Mouse (Mus musculus) heart, adult 8-10 months (tissue): ENCODE measurements at regions not wholly inside any gene's neighbourhood (a gene's known extent, or its start where the extent isn't known, plus 50 kb on each side); places are given as distances from the start of the nearest gene placed in this dataset.

ENCODE experiments used
- DNase-seq: peaks from one replicate; pipeline ENCODE4 v3.0.0; 2022; ENCODE audit warnings: low spot score

DNA sequence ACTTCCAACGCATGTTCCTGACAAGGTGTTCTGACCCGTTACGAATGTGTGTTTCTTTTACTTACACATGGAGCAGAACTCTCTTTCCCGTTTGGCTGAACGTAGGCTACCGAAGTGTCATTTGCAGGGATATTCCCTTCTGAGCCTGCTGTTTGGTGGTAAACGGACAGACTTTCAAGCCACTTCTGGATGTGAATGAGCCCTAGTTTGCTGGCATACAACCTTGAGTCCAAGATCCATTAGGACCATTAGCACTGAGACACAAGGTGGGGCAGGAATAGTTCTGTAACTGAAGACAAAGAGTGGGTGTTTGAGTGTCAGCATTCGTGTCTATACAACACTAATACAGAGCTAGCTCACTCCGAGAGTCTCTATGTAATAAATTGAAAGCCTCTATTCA, 113.3 kb upstream of the Rmdn2 start:
- no peak for DNase-seq

GRCm38 (mm10) chr17:79501031-79501474, 110.6 kb upstream of the Rmdn2 start:
- DNase-seq = no peak

- no peak for DNase-seq
Observed at GRCm38 (mm10) chr17:79501926-79502325, 109.7 kb upstream of the Rmdn2 start.

GRCm38 (mm10) chr17:79503037-79503436, 108.6 kb upstream of the Rmdn2 start:
- no peak for DNase-seq

DNA sequence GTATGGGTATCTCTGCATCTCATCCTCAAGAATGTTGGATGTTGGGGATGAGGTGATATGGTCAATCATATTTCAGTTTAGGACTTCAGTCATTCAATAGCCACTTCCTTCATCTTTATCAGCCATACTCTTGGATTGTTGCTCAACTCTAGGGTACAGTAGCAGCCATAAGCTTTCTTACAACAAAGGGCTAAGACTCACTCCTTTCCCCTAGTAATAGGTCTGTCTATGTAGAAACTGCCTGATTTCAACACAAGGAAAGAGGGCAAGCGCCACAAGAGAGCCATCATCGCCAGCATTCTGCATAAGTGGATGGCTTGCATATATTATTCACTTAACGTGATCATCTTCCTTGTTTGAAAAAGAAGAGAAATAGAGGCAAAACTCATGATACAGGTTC, 107.5 kb upstream of the Rmdn2 start:
- DNase-seq = no peak

- no peak for DNase-seq
Observed at GRCm38 (mm10) chr17:79505565-79505964, 106.1 kb upstream of the Rmdn2 start.

DNA sequence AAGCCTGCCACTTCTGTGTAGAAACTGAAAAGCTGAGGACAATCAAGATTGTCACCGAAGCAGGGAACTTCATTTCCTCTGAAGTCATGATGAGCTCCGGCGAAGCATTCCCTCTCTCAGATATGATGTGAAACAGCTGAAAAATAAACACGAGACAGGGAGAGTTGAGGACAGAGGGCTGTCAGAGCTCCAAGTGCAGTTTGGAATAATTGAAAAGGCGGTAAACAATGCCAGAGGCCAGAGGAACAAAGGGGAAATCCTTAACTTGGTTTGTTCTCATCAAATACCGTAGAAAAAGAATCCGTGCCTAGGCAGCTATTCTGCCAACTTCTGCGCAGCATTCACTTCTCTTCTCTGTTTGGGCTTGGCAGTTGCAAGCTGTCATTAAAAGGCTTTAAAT, 102.4 kb upstream of the Rmdn2 start:
- DNase-seq = peak; percentile 18

DNA sequence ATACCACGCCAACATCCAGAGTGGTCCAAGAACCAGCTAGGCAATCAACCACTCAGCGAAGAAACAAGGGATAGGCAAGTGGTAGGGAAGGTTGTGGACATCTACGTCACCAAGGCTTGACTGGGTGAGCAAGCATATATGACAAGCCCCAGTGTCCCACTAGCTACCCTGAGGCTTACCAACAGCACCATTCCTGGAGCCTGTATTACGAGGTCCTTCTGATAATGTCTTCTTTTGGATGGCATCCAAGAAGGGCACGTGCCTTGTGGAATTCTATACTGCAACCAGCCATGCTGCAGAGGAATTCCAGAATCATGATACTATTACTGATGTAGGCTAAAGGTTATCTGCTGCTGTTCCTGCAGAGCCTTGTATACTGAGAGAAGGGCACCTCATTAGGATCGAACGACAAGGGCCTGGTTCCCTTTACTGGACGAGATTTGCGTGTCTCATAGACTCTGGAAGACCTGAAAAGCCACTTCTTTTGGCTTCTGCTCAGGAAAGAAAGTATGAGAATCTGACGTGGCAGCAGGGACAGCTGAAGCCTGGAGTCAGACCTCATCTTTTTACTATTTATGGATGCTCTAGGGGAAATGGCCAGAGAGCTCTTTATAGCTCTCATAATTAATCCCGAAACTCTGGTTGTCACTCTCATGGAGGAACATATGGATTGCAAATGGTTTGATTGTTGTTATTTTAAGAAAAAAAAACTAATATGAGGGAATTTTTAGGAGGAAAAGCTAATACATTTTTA, 101.5 kb upstream of the Rmdn2 start:
- no peak for DNase-seq

DNA sequence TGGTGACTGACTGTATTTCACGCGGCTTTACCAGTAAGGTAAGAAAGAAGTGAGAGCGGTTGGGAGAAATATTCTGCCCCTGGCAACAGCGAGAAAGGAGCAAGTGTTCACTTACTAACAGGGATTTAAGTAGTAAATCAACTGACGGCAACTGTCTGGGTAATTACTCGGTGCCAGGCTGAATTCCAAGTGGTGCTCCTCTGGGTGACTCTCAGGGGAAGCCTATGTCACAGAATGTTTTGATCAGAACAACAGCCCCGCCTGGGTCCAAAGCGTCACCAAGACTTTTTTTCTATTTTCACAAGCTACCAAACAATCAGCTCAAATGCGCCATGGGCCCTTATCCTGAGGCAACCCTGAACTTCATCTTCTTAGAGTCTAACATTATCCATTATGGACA, 100.4 kb upstream of the Rmdn2 start:
- no peak for DNase-seq

DNA sequence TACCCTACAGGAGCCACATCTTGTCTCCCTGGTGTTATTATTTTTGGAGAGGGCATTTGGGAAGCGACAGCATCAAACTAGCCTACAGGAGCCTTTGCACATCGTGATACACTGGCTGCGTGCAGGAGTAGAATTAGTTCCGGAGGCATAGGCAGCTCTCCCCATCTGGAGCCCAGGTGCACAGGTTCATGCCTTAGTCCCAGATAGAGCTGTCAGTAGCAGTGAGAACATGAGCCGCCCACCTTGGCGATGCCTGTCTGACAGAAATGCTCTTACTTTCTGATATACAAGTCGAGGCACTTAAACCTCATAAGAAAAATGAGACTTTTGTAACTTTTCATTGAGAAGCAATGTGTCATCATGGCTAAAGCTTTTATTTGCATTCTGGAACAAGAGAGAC, 97.6 kb upstream of the Rmdn2 start:
- DNase-seq = no peak

DNA sequence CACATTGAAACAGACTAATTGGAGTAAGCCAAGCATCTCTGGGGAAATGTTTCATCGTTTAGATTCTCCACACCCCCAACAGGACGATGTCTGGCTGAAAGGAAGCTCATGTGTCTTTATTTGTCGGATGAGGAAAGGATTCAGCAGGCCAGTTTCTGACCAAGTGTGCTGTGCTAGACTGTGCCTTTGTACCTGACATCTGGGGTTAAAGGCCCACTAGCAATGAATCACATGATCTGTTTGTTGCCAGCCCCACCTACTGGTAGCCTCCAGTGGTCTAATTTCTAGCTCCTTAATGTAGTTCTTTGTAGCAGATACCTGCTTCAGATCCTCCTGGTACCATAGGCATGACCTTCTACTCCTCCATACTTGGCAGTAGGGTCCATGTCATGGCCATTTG, 93.5 kb upstream of the Rmdn2 start:
- peak; percentile 16 for DNase-seq

DNA sequence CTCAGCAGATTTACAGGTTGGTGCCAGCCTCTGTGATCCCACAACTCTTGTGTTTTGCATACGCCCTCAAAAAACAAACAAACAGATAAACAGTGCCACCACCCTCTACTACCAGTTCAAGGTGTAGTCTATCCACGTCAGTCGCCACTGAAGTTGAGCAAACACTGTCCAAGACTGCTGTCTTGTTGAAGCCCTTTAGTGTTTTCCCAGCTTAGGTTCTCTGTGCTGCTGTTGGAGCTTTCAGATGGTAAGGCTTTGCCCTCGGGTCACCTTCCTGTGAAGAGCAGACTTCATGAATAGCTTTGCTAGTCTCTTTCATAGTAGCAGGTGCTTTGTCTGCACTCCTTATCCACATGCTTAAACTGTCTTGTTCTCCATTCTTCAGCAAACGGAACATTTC, 93.0 kb upstream of the Rmdn2 start:
- DNase-seq = no peak

DNA sequence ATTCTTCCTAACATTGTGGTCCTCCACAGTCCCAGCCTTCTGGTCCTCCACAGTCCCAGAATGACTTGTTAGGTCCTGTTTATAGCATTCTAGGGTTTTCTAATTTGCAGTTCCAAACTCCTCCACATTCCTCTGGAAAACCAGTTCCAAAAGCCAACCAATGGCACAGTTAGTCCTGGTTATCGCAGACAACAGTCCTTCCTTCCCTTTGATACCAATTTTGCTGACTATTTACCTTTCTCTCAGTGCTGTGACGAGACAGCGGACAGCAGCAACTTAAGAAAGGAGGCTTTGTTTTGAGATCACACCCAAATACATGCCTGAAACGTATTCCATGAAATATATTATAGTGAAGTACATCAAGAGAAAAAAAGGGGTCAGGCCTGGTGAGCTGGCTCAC, 92.3 kb upstream of the Rmdn2 start:
- DNase-seq = no peak

DNA sequence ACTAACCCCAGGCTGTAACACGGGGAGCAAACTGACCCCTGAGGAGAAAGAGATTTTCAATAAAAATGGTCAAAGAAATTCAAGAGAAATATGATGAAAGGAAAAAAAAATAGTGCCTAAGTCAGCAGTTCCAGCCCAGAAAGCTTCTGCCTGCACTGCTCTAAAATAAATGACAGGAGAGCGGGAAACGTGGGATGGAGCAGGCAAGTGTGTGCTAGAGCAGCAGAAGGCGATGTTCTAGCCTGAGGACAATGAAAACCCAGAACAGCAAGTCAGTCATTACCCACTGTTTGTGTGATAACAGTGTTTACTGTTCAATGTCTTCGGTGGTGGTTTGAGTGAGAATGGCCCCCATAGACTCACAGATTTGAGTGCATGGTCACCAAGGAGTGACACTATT, 91.4 kb upstream of the Rmdn2 start:
- DNase-seq = no peak

DNA sequence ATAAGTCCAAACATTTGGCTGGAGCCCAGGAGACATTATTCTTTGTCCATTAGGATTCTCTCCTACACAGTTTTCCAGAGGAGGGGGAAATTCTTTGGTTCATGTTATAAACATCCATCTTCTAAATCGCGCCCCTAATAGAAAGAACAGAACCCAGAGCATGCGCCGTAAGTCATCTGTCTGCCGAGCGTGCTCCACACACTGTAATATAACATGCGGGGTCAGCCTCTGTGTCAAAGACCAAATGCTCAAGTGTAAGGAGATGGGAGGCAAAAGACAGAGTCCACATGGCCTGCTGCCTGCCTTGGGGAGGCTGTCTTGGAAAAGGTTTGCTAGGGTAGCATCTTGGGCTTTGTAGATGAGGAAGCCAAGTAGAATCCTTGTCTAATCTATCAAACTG, 90.0 kb upstream of the Rmdn2 start:
- DNase-seq = no peak

- DNase-seq = no peak
Observed at GRCm38 (mm10) chr17:79523230-79523629, 88.4 kb upstream of the Rmdn2 start.

- DNase-seq = no peak
Observed at GRCm38 (mm10) chr17:79527391-79527790, 84.3 kb upstream of the Rmdn2 start.

- no peak for DNase-seq
Observed at GRCm38 (mm10) chr17:79536549-79536948, 75.1 kb upstream of the Rmdn2 start.

DNA sequence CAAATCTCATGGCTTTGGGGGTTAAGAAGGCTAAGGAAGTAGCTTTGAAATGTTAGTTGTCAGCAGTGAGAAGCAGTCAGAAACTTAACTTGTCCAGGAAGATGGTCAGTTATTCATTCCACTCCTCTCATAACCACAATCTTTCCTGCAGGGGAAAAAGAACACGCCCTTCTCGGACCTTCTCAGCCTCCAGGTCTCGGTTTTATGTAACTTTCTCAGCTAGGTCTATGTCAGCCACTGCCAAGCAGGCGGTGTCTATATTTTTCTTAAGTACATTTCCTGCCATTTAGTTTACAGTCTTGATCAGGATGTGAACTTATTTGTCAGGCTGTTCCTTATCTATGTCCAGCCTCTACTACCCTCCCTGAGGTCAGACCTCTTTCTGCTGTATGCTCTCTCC, 72.9 kb upstream of the Rmdn2 start:
- DNase-seq = no peak

DNA sequence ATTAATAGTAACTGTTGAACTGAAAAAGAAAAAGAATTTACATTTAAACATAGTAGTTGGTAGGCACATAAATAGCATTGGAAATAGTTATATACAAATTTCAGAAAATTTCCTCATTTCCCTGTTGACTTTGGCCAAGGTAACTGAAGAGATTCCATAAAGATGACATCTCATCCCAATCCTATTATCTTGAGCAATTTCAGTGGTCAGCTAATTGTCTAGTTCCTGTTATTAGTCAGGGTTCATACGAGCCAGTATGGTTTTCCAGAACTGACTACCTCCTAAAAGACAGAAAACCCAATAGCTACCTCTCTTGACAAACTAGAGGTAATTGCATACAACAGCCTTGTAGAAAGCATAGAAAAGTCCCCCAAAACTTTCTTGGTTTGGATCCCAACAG, 71.6 kb upstream of the Rmdn2 start:
- no peak for DNase-seq

DNA sequence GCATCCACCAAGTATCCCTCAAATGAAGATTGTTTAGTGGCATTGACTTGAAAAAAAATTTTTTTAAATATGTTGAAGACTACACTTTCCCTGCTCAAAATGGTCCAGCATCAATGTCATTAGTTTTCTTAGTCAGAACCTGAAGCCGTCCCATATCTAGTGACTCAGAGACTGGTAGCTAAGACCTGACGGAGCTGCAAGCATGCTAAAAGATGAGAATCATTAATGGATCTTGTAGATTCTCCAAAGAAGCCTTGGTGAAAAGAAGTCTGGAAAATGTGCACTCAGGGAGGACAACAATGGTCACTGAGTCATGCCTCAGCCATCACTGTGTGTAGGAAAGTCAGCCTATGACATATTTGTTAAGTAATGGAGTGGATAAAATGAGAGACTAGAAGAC, 71.2 kb upstream of the Rmdn2 start:
- no peak for DNase-seq

- peak; percentile 86 for DNase-seq
Observed at GRCm38 (mm10) chr17:79543907-79544522, 67.6 kb upstream of the Rmdn2 start.

- no peak for DNase-seq
Observed at GRCm38 (mm10) chr17:79545878-79546277, 65.8 kb upstream of the Rmdn2 start.

- DNase-seq = no peak
Observed at GRCm38 (mm10) chr17:79547075-79547474, 64.6 kb upstream of the Rmdn2 start.
